Mouse (Mus musculus): ENCODE results near the gene Ppp2r3c.
"Not testable (repeated sequence)": the region's sequence is repeated elsewhere in the genome, so short reads cannot be mapped to it uniquely, and the experiment has no call there.

The Ppp2r3c gene

GRCm38 (mm10) chr12:55272243-55272642 is 30.6 kb downstream of the Ppp2r3c start:
- DNase-seq (ENCODE audit: low spot score), result peak; percentile 32

GRCm38 (mm10) chr12:55263385-55263784 is 39.4 kb downstream of the Ppp2r3c start:
- not testable (repeated sequence) for DNase-seq (ENCODE audit: low spot score)

GRCm38 (mm10) chr12:55261950-55262349 is 40.8 kb downstream of the Ppp2r3c start:
- DNase-seq (ENCODE audit: low spot score), result not testable (repeated sequence)

GRCm38 (mm10) chr12:55242243-55242642 is 60.6 kb downstream of the Ppp2r3c start:
- not testable (repeated sequence) for DNase-seq (ENCODE audit: low spot score)

- not testable (repeated sequence) for DNase-seq (ENCODE audit: low spot score)
These were observed 72.3 kb downstream of the Ppp2r3c start for GRCm38 (mm10) chr12:55230520-55230861.

- DNase-seq (ENCODE audit: low spot score), result not testable (repeated sequence)
These were observed 72.9 kb downstream of the Ppp2r3c start, which contains the start of gene Srp54c for GRCm38 (mm10) chr12:55229626-55230519. Gene Srp54c (plus strand): TSS chr12:55230168.
